Mouse (Mus musculus): ENCODE results near the gene Olfr406. TPM values are rescaled to one million over a fixed set of nuclear protein-coding genes. Genes with fewer than 3 reads are reported as not detected.

Olfr406 gene
- polyA plus RNA-seq (2012; rRNA removed): not detected in 2 replicates

GRCm38 (mm10) chr11:74259508-74259907 lies at the start of gene Olfr406:
Olfr406 (plus strand) TSS chr11:74259808.
- Histone ChIP-seq H3K27ac (ENCODE audit: insufficient read depth, low read length) (no peak within 1 kb of the TSS), H3K4me1 (ENCODE audit: control insufficient read depth, insufficient read depth, low read length) (no peaks in the 10 kb centered on the region), H3K4me3 (ENCODE audit: insufficient read depth, low read length) (no peak within 1 kb of the TSS)
- TF ChIP-seq CTCF (IDR thresholded peaks at IDR 0.05; ENCODE audit: extremely low read depth, insufficient read depth, low read length): no peak
- no peak for TF ChIP-seq POLR2A (IDR thresholded peaks at IDR 0.05; ENCODE audit: extremely low read depth, insufficient read depth, low read length)

- H3K27ac ChIP-seq (ENCODE audit: insufficient read depth, low read length): no peak within 1 kb of the TSS
- TF ChIP-seq POLR2A (IDR thresholded peaks at IDR 0.05; ENCODE audit: extremely low read depth, insufficient read depth, low read length): no peak
- no peak for TF ChIP-seq CTCF (IDR thresholded peaks at IDR 0.05; ENCODE audit: extremely low read depth, insufficient read depth, low read length)
- H3K4me1 ChIP-seq (ENCODE audit: control insufficient read depth, insufficient read depth, low read length): no peaks in the 10 kb centered on the region
- no peak within 1 kb of the TSS for H3K4me3 ChIP-seq (ENCODE audit: insufficient read depth, low read length)
Measured at GRCm38 (mm10) chr11:74211279-74211678, 48.3 kb upstream of the Olfr406 start, which contains the start of gene Olfr43. Olfr43 (minus strand) TSS chr11:74211379.

GRCm38 (mm10) chr11:74241201-74241600 lies 18.4 kb upstream of the Olfr406 start:
- Histone ChIP-seq H3K27ac (ENCODE audit: insufficient read depth, low read length) (no peak overlapping the region), H3K4me1 (ENCODE audit: control insufficient read depth, insufficient read depth, low read length) (no peaks in the 10 kb centered on the region), H3K4me3 (ENCODE audit: insufficient read depth, low read length) (no peak overlapping the region)
- TF ChIP-seq POLR2A (IDR thresholded peaks at IDR 0.05; ENCODE audit: extremely low read depth, insufficient read depth, low read length): no peak
- TF ChIP-seq CTCF (IDR thresholded peaks at IDR 0.05; ENCODE audit: extremely low read depth, insufficient read depth, low read length): no peak

GRCm38 (mm10) chr11:74283436-74283835 lies 23.8 kb downstream of the Olfr406 start, which contains the start of gene Olfr59:
Olfr59 (plus strand) TSS chr11:74283736.
- Histone ChIP-seq H3K4me3 (ENCODE audit: insufficient read depth, low read length) (no peak within 1 kb of the TSS), H3K4me1 (ENCODE audit: control insufficient read depth, insufficient read depth, low read length) (no peaks in the 10 kb centered on the region), H3K27ac (ENCODE audit: insufficient read depth, low read length) (no peak within 1 kb of the TSS)
- no peak for TF ChIP-seq CTCF (IDR thresholded peaks at IDR 0.05; ENCODE audit: extremely low read depth, insufficient read depth, low read length)
- TF ChIP-seq POLR2A (IDR thresholded peaks at IDR 0.05; ENCODE audit: extremely low read depth, insufficient read depth, low read length): no peak

- no peak overlapping the region for H3K27ac ChIP-seq (ENCODE audit: insufficient read depth, low read length)
- no peak overlapping the region for H3K4me3 ChIP-seq (ENCODE audit: insufficient read depth, low read length)
- TF ChIP-seq CTCF (IDR thresholded peaks at IDR 0.05; ENCODE audit: extremely low read depth, insufficient read depth, low read length) (no peak), POLR2A (IDR thresholded peaks at IDR 0.05; ENCODE audit: extremely low read depth, insufficient read depth, low read length) (no peak)
- no peaks in the 10 kb centered on the region for H3K4me1 ChIP-seq (ENCODE audit: control insufficient read depth, insufficient read depth, low read length)
Measured at GRCm38 (mm10) chr11:74287256-74287655, 27.6 kb downstream of the Olfr406 start.

Other genes with a start within 250 kb of the Olfr406 start
- gene Olfr139, start 203.3 kb upstream of the Olfr406 start, polyA plus RNA-seq (2012; rRNA removed): not detected in 2 replicates
- gene Olfr399, start 203.2 kb upstream of the Olfr406 start, polyA plus RNA-seq (2012; rRNA removed): not detected in 2 replicates
- not detected in 2 replicates for gene Zfp616, start 189.9 kb upstream of the Olfr406 start, polyA plus RNA-seq (2012; rRNA removed)
- not detected in 2 replicates for gene Olfr401, start 146.1 kb upstream of the Olfr406 start, polyA plus RNA-seq (2012; rRNA removed)
- not detected in 2 replicates for gene Olfr402, start 106.3 kb upstream of the Olfr406 start, polyA plus RNA-seq (2012; rRNA removed)
- gene Olfr403, start 73.6 kb upstream of the Olfr406 start, polyA plus RNA-seq (2012; rRNA removed): not detected in 2 replicates
- not detected in 2 replicates for gene Olfr43, start 48.4 kb upstream of the Olfr406 start, polyA plus RNA-seq (2012; rRNA removed)
- not detected in 2 replicates for gene Olfr59, start 23.9 kb downstream of the Olfr406 start, polyA plus RNA-seq (2012; rRNA removed)
- gene Olfr410, start 78.2 kb downstream of the Olfr406 start, polyA plus RNA-seq (2012; rRNA removed): not detected in 2 replicates
- not detected in 2 replicates for gene Olfr411, start 92.8 kb downstream of the Olfr406 start, polyA plus RNA-seq (2012; rRNA removed)
- gene Olfr412, start 102.3 kb downstream of the Olfr406 start, polyA plus RNA-seq (2012; rRNA removed): not detected in 2 replicates

Measured in cortical plate, adult 2 months (tissue).